Mouse (Mus musculus): ENCODE data around the gene Dnal4.

Dnal4 gene

DNA sequence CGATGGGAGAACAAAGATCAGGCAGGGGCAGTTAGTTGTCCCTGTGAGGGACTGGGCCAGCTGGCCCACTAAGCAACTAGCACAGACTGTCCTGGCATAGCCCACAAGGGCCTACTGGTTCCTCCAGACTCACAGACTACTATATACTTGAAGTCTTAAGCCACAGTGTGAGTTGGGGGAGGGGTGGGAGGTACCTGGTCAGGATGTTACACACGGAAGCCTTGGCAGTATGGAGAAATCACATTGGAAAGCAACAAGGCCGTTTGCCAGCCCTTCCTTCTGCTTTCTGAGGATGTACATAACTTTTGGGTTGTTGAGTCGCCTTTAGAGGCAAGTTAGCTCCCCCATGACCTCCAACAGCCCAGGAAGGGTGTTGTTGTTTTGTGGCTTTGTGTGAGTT is 44.0 kb downstream of the Dnal4 start:
- no peak for DNase-seq (ENCODE audit: low read depth)

DNA sequence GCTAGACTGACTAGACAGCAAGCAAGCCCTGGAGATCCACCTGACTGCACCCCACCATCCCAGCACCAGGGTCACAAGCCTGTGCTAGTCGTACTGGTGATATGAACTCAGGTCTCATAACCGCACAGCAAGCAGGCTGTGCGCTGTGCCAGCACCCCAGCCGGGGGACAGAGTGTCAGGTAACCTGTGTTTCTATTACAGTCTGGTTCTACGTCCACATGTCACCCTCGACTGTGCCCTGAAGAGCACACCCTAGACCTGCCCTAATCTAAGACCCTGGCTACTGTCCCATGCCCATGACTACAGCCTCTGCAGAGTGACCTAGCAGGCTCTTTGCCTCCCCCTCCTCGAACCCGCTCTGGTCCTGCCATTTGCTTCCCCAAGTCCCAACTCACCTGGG is 44.5 kb downstream of the Dnal4 start:
- DNase-seq (ENCODE audit: low read depth): no peak

DNA sequence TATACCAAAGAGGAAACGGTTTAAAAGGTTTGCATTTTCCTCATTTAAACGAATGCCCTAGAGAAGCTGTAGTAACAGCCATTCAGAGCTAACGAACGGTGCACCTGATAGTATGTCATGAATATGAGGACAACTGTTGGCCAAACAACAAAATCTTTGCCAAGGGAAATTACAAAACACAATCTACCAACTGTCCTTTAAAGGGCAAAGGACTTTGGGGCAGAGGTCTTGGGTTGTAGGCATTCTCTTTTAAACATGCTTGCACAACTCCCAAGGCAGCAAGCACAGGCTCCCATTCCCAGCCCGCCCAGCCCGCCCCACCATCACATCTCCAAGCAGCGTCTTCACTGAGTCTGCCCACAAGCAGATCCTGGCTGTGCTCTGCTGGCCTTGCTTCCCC is 46.1 kb downstream of the Dnal4 start:
- no peak for DNase-seq (ENCODE audit: low read depth)

DNA sequence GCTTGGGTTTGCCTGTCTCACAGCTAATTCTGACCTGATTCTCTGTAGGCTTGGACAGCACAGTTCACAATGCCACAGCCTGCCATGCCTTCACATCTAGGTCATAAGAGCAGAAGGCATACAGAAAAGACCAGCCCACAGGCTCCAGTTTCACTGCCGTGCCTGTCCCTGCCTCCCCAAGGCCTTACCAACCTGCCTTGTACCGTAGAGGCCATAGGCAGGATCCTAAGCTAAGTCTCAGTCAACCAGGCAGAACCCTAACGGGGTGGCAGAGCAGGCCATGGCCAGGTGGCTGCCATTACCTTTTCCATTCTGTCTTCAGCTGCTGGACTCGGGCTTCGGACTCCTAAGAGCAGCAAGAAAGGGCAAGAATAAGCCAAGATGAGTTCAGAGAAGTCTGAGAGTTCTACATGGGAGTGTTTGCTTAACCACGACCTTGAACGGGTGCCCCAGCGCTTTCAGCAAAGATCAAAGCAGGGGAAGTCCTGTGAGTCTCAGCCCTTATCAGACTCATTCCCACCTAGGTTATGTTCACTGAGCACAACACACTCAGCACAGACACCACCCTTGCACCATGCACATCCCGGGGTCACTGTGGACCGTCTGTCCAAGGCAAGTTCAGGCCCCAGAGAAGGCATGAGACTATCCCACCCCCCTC is 48.8 kb downstream of the Dnal4 start:
- DNase-seq (ENCODE audit: low read depth): no peak

DNA sequence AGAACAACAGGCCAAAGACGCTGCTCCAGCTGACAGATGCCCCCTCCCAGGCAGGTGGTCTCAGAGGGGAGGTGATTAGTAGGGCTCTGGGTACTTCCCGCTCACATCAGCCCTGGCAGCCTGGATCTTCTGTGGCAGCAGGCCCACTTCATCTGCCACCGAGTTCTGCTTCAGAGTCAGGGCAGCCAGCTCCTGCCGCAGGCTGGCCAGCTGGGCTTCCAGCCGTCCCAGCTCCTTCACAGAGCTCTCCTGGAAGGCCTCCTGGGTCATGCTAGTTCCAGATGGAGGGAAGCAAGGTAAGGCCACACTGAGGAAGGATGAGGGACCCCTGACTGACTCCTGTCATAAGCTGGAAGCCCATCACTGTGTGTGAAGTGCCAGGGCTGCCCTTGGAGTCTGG is 49.3 kb downstream of the Dnal4 start:
- DNase-seq (ENCODE audit: low read depth): no peak

DNA sequence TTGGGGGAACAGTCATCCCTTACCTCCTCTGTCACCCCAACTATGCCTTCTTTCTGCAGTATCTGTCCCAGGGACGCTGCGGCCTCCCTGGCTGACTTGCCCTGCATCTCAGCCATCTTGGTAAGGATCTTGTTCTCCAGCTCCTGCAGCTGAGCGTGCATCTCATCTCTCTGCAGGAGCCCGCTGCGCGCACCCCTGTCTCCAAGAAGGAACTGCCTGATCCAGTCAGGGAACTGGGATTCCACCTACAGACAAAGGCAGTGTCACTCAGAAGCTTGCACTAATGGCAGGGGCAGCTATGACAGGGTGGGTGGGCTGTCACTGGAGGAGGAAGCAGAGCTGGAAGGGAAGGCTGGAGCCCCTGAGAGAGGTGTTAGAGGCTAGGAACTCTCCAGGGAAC is 49.8 kb downstream of the Dnal4 start:
- DNase-seq (ENCODE audit: low read depth): no peak

DNA sequence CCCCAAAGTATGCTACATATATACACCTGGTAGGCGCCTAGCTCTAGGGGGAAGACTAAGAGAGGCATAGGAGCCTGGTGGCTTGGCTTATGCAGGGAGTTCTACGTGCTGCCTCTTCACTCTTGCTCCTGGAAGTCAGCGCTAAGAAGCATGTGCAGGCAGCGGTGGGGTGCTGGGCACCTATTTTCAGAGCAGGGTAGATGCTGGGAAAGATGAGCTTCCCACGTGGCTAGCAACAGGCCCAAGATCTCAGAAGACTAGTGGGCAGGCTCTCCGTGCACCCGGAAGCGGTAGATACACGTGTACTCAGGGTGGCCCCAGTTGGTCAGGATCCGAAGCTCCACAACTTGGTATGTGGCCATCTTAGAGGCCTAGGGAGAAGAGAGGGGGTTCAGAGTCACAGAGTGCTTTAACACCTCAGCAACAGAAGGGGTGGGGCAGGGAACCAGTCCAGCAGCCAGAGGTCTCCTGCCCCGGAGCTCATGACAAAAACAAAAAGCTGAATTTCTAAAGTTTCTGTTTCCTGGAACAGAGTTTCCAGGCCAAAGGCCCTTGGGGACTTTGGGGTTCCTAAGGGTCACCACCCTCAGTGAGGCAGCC is 52.4 kb downstream of the Dnal4 start:
- no peak for DNase-seq (ENCODE audit: low read depth)

DNA sequence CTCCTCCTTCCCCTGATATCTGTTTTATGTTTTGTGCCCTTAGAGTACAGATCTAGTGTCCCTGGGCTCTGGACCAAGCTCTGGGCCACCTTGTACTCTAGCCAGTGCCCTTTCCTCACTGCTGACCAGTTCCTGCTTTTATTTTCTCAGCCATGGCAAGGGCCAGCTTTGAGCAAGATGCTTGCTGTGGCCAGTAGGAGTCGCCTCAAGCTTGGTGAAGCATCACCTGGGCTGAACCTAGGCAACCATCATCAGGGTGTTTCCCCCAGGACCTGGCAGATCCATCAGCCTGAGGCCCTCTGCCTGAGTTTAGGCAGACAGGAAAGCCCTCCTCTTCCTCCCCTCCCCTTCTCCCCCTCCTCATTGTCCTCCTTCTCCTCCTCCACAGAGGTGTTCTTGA is 54.2 kb downstream of the Dnal4 start:
- DNase-seq (ENCODE audit: low read depth): no peak

DNA sequence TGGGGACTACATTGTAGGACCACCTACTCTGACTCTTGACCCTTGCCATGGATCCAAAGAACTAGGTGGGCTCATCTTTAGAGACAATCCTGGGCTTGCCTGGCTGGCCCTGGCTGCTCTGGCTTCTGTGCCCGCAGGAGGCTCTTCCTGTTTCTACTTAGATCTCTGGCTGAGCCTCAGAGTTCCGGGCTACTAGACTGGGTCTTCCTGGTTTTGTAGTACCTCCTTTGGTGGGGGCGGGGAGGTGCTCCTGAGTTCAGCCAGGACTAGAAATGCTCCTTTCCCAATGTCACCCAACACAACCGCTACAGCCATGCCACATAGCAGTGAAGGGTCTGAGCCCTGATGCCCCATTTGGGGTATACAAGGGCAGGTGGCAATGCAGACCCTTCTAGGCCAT is 56.9 kb downstream of the Dnal4 start:
- no peak for DNase-seq (ENCODE audit: low read depth)

DNA sequence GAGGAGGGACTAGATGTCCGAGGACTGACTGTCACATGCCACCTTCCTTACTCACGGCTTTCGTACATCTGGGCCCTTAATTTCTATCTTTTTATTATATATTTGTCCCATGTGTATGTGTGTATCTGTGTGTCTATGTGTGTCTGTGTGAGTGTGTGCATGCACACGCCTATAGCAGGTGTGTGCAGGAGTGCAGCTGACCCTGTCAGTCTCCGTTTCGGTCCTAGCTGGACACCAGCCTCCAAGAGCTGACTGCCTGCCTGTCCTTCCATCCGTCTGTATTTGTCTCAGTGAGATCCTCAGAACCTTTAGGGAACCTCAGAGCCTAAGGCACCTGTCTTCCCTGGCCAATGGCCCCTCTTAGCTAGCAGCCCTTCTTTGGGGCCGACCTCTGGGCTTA is 57.4 kb downstream of the Dnal4 start:
- no peak for DNase-seq (ENCODE audit: low read depth)

DNA sequence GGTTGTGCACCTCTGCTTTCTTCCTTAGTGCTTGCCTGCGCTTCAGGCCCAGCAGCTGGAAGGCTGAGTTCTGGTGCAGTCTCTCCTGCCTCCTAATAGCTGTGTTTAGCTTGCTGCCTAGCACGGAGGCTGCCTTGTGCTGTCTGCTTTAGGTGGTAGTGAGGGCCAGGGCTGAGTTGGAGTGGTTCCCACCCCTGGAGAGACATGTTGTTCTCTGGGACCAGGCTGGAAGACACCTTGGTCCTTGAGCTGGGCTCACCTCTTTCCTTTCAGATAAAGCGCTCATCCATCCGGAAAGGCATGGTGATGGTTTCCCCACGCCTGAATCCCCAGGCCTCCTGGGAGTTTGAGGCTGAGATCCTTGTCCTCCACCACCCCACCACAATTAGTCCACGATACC is 60.9 kb downstream of the Dnal4 start:
- no peak for DNase-seq (ENCODE audit: low read depth)

DNA sequence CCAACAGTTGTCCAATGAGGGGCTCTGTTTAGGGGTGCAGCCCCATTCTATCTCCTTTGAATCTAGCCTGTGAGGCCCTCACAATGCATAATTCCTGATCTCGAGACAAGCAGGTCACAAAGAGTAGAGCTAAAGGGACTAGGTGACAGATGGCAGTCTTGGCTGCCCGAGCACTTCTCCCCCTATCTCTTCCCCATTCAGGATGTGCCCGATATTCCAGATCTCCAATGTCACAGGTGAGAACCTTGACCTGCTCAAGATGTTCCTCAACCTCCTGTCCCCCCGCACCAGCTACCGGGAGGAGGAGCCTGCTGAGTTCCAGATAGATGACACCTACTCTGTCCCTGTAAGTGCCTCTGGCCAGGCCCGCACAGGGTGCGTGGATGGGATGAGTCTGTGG is 62.0 kb downstream of the Dnal4 start:
- DNase-seq (ENCODE audit: low read depth): no peak

Data from c-Kit-positive CD71-negative TER-119-negative erythroid progenitor cells, embryonic 14.5 days (primary cell).